Mouse (Mus musculus) liver, embryonic 13.5 days (tissue): ENCODE data around the gene Gas7. TPM values are rescaled to one million over a fixed set of nuclear protein-coding genes. Genes with fewer than 3 reads are reported as not detected.
A peak's percentile ranks its signal among the peaks of the same experiment; 100 is the strongest.

Experiments used
- ATAC-seq: fragments of 200-750 bp; cut with Nextera tagmentation; 2 replicates; pipeline ENCODE4 v1.8.0; 2017; ENCODE audit warnings: low read depth, mild to moderate bottlenecking, moderate number of reproducible peaks, moderate library complexity
- DNase-seq: peaks from one replicate; pipeline ENCODE4 v3.0.0; 2022
- H3K27ac ChIP-seq: fragments of 300-500 bp; sonication (generic); 2 replicates; pipeline ENCODE4 v1.5.1; 2015; ENCODE audit warnings: moderate library complexity, mild to moderate bottlenecking, inconsistent platforms
- H3K27me3 ChIP-seq: fragments of 300-500 bp; sonication (generic); 2 replicates; pipeline ENCODE4 v1.6.1; 2015; ENCODE audit warnings: mild to moderate bottlenecking, inconsistent platforms
- H3K36me3 ChIP-seq: fragments of 300-500 bp; sonication (generic); 2 replicates; pipeline ENCODE4 v1.6.1; 2015; ENCODE audit warnings: mild to moderate bottlenecking, inconsistent platforms
- H3K4me1 ChIP-seq: fragments of 300-500 bp; sonication (generic); replicated peaks from 2 replicates; pipeline ENCODE4 v1.6.1; 2015; ENCODE audit warnings: inconsistent platforms
- H3K4me2 ChIP-seq: fragments of 300-500 bp; sonication (generic); 2 replicates; pipeline ENCODE4 v1.6.1; 2015; ENCODE audit warnings: inconsistent platforms, mild to moderate bottlenecking, moderate library complexity
- H3K4me3 ChIP-seq: fragments of 300-500 bp; sonication (generic); replicated peaks from 2 replicates; pipeline ENCODE4 v1.5.1; 2015; ENCODE audit warnings: mild to moderate bottlenecking, inconsistent platforms
- H3K9ac ChIP-seq: fragments of 300-500 bp; sonication (generic); 2 replicates; pipeline ENCODE4 v1.6.1; 2015; ENCODE audit warnings: mild to moderate bottlenecking, inconsistent platforms
- H3K9me3 ChIP-seq: fragments of 300-500 bp; sonication (generic); replicated peaks from 2 replicates; pipeline ENCODE4 v1.6.1; 2016; ENCODE audit warnings: inconsistent platforms
- WGBS: fragments of 180-500 bp; shearing (Covaris S2); methylation state at CpG from one replicate; pipeline ENCODE4 v1.1.7; 2015; ENCODE audit not compliant: insufficient replicate concordance; 5-methylcytosine and 5-hydroxymethylcytosine counted together
- polyA plus RNA-seq: library from polyadenylated mRNA; unstranded; fragments of >200 nt; fragmentation: Nextera tagmentation; extraction: Ambion mirVana; gene quantifications from 2 replicates; pipeline ENCODE4 v1.2.1, GENCODE M21; 2015

The Gas7 gene
- polyA plus RNA-seq, 1 experiment from 2014 or later: 1.5 TPM

DNA sequence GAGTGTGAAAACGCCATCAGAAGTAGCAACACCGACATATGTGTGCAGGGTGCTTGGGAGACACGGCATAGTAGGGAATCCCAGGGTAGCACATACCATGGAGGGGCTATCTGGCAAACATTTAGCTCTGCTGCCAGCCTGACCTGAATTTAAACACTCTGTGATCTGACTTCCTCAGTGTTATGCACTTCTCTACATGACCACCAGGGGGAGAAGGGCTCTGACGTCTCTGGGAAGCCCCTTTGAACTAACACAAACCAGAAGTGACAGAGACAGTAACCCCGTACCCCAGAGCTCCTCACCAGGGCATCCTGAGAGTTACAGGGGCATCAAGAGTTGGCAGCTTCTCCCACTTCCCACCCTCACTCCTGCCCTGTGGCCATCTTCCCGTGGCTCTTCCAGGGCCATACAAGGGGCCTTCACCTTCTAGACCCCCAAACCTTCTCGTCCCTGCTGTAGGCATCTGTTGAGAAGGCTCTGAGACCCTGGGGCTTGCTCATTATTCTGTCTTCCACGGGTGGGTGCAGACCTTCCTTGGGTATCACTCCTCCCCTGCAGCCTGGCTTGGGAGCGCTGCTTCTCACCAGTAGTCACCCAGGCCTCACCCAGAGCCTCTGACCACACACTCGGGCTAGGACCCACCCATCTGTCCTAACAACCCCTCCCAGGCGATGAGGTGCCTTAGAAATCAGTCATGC is 202.6 kb downstream of the Gas7 start:
- Histone ChIP-seq H3K36me3 (no peaks in the 10 kb centered on the region), H3K4me2 (no peak overlapping the region), H3K4me1 (no peaks in the 10 kb centered on the region), H3K9ac (no peak overlapping the region), H3K27me3 (no peaks in the 10 kb centered on the region), H3K9me3 (no peaks in the 10 kb centered on the region), H3K4me3 (no peak overlapping the region), H3K27ac (no peak overlapping the region)
- DNase-seq (peak; percentile 6), ATAC-seq (no peak)
- WGBS: 31% methylated on average over 11 of the region's 11 CpGs

- WGBS: 69% methylated on average over 8 of the region's 8 CpGs
- Histone ChIP-seq H3K4me3 (no peak overlapping the region), H3K36me3 (no peaks in the 10 kb centered on the region), H3K27ac (no peak overlapping the region), H3K9me3 (no peaks in the 10 kb centered on the region), H3K4me2 (no peak overlapping the region), H3K4me1 (no peaks in the 10 kb centered on the region), H3K9ac (no peak overlapping the region), H3K27me3 (no peaks in the 10 kb centered on the region)
- ATAC-seq: no peak
- no peak for DNase-seq
These were observed 206.2 kb downstream of the Gas7 start for GRCm38 (mm10) chr11:67661465-67661864.

- no peak overlapping the region for H3K4me2 ChIP-seq
- no peak overlapping the region for H3K4me3 ChIP-seq
- WGBS: 79% methylated on average over 4 of the region's 4 CpGs
- no peaks in the 10 kb centered on the region for H3K9me3 ChIP-seq
- no peaks in the 10 kb centered on the region for H3K4me1 ChIP-seq
- H3K27me3 ChIP-seq: no peaks in the 10 kb centered on the region
- no peak for DNase-seq
- H3K36me3 ChIP-seq: no peaks in the 10 kb centered on the region
- no peak overlapping the region for H3K27ac ChIP-seq
- no peak for ATAC-seq
- H3K9ac ChIP-seq: no peak overlapping the region
These were observed 208.2 kb downstream of the Gas7 start for GRCm38 (mm10) chr11:67663437-67663836.

DNA sequence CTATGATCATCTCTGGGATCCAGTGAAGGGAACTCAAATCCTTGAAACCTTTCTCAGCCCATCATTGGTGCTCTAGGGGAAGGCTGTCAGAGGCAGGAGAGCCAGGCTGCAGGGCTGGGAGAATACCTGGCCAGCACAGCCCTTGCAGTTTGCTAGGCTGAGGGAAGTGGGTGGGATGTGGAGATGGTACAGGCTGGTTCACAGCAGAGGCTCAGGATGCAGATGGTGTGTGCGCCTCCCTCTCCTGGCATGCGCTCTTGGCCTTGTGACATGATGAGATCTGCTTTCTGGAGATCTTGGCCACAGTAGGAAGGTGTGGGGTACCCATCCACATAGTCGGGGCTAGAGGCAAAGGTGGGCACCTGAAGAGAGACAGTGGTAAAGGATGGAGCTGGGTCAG is 209.0 kb downstream of the Gas7 start:
- no peak for ATAC-seq

GRCm38 (mm10) chr11:67664918-67665317 is 209.7 kb downstream of the Gas7 start:
- Histone ChIP-seq H3K27ac (no peak overlapping the region), H3K4me2 (no peak overlapping the region)
- no peak for ATAC-seq

More for the DNA sequence above, 209.0 kb downstream of the Gas7 start:
- no peak for DNase-seq
- H3K27me3 ChIP-seq: no peaks in the 10 kb centered on the region
- no peak overlapping the region for H3K4me3 ChIP-seq
- H3K9me3 ChIP-seq: no peaks in the 10 kb centered on the region
- no peak overlapping the region for H3K4me2 ChIP-seq
- no peaks in the 10 kb centered on the region for H3K4me1 ChIP-seq
- H3K27ac ChIP-seq: no peak overlapping the region
- H3K9ac ChIP-seq: no peak overlapping the region
- 48% methylated on average over 3 of the region's 3 CpGs for WGBS
- H3K36me3 ChIP-seq: no peaks in the 10 kb centered on the region

GRCm38 (mm10) chr11:67666129-67666528 is 210.9 kb downstream of the Gas7 start:
- Histone ChIP-seq H3K9me3 (no peaks in the 10 kb centered on the region), H3K27ac (no peak overlapping the region), H3K9ac (no peak overlapping the region), H3K4me1 (no peaks in the 10 kb centered on the region), H3K4me3 (no peak overlapping the region), H3K27me3 (no peaks in the 10 kb centered on the region), H3K36me3 (no peaks in the 10 kb centered on the region), H3K4me2 (no peak overlapping the region)
- WGBS: 53% methylated on average over 5 of the region's 5 CpGs
- no peak for DNase-seq
- no peak for ATAC-seq

More at GRCm38 (mm10) chr11:67664918-67665317, 209.7 kb downstream of the Gas7 start:
- Histone ChIP-seq H3K9me3 (no peaks in the 10 kb centered on the region), H3K4me3 (no peak overlapping the region), H3K36me3 (no peaks in the 10 kb centered on the region), H3K27me3 (no peaks in the 10 kb centered on the region), H3K9ac (no peak overlapping the region), H3K4me1 (no peaks in the 10 kb centered on the region)
- 63% methylated on average over 6 of the region's 6 CpGs for WGBS
- DNase-seq: no peak

DNA sequence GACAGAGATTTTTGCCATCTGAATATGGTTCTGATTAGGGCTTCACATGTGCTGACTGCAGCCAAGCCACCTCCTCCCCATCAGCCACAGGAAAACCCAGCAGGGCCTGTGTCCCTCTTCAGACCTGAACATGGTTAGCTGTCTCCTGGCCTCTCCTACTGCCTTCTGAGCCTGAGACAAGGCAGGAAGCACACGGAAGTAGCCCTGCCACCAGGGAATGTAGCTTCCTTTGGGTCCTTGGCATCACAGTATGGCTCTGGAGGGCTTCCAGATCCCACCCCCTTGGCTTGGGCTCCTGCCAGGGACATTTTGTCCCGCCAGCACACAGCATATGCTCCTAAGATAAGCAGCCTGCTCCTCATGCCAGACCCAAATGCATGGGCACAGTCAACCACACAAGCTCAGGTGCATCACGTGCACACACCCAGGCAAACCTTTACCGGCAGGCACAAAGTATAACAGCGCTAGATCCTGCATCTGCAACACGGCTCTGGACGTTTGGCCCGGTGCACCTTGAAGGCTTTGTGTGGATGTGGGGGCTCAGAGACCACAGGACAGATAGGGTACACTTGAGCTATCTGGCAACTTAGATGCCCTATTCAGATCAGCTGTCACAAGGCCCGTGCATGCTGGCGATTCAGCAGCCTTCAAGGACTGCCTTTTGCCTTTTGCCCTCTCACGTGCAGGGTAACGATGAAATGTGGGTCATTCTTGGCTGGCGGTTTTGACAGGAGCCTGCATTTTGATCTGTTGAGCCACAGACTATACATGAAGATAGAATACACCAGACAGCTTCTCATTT is 212.5 kb downstream of the Gas7 start:
- no peak for ATAC-seq
- H3K4me2 ChIP-seq: no peak overlapping the region
- 70% methylated on average over 13 of the region's 13 CpGs for WGBS
- no peaks in the 10 kb centered on the region for H3K36me3 ChIP-seq
- no peaks in the 10 kb centered on the region for H3K27me3 ChIP-seq
- H3K9ac ChIP-seq: no peak overlapping the region
- H3K9me3 ChIP-seq: no peaks in the 10 kb centered on the region
- no peak overlapping the region for H3K4me3 ChIP-seq
- H3K4me1 ChIP-seq: no peaks in the 10 kb centered on the region
- no peak overlapping the region for H3K27ac ChIP-seq
- no peak for DNase-seq

DNA sequence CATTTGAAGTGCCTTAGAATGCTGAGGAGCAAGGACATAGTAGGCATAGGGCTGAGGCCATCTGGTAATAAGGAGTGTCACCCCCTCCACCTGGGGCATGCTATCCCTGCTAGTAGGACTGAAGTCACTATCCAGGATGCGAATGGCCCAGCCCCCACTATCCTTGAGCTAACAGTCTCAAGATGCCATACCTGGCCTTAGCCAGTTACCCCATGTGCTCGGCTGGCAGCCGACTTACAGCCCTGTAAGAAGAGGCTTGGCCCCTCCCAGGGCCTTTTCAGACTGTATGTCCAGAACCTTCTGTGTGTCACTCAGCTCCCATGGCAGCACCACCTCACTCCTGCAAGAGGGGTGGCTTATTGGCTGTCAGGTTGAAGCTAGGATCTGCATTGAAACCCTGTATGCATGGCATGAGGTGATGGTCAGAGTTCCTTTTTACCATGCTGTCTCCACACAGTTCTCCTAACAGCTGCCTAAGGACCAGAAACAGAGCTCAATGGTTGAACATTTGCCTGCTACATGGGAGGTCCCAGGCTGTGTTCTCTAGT is 213.3 kb downstream of the Gas7 start:
- Histone ChIP-seq H3K27ac (no peak overlapping the region), H3K9me3 (no peaks in the 10 kb centered on the region), H3K36me3 (no peaks in the 10 kb centered on the region), H3K4me2 (no peak overlapping the region), H3K4me1 (no peaks in the 10 kb centered on the region), H3K4me3 (no peak overlapping the region), H3K27me3 (no peaks in the 10 kb centered on the region), H3K9ac (no peak overlapping the region)
- DNase-seq (no peak), ATAC-seq (no peak)
- WGBS: 63% methylated on average over 3 of the region's 3 CpGs

DNA sequence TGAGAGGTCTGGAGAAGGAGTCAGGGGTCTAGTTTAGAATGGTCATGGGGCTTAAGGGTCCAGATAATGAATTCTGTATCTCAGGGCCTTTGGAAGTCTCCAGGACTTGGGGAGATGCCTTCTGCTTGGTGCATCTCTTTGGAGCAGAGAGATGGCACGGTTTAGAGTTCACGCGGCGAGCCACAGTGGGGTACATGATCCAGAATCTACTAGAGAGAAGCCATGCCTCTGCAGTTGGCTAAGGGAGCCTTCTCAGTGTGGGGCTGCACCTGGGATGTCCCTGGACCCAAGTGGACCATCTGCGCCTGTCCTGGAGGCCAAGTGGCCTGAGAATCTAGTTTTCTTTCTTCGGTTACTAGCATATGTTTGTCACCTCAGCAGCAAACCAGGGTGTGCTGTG is 214.8 kb downstream of the Gas7 start:
- Histone ChIP-seq H3K36me3 (no peaks in the 10 kb centered on the region), H3K9me3 (no peaks in the 10 kb centered on the region), H3K4me1 (no peaks in the 10 kb centered on the region), H3K9ac (no peak overlapping the region), H3K27ac (no peak overlapping the region), H3K4me2 (no peak overlapping the region), H3K4me3 (no peak overlapping the region), H3K27me3 (no peaks in the 10 kb centered on the region)
- WGBS: 88% methylated on average over 6 of the region's 6 CpGs
- ATAC-seq (no peak), DNase-seq (no peak)

GRCm38 (mm10) chr11:67672140-67672539 is 216.9 kb downstream of the Gas7 start:
- Histone ChIP-seq H3K4me2 (no peak overlapping the region), H3K36me3 (no peaks in the 10 kb centered on the region), H3K9me3 (no peaks in the 10 kb centered on the region), H3K4me3 (no peak overlapping the region), H3K9ac (no peak overlapping the region), H3K4me1 (no peaks in the 10 kb centered on the region), H3K27me3 (no peaks in the 10 kb centered on the region), H3K27ac (no peak overlapping the region)
- WGBS: 62% methylated on average over 5 of the region's 5 CpGs
- DNase-seq (no peak), ATAC-seq (no peak)

DNA sequence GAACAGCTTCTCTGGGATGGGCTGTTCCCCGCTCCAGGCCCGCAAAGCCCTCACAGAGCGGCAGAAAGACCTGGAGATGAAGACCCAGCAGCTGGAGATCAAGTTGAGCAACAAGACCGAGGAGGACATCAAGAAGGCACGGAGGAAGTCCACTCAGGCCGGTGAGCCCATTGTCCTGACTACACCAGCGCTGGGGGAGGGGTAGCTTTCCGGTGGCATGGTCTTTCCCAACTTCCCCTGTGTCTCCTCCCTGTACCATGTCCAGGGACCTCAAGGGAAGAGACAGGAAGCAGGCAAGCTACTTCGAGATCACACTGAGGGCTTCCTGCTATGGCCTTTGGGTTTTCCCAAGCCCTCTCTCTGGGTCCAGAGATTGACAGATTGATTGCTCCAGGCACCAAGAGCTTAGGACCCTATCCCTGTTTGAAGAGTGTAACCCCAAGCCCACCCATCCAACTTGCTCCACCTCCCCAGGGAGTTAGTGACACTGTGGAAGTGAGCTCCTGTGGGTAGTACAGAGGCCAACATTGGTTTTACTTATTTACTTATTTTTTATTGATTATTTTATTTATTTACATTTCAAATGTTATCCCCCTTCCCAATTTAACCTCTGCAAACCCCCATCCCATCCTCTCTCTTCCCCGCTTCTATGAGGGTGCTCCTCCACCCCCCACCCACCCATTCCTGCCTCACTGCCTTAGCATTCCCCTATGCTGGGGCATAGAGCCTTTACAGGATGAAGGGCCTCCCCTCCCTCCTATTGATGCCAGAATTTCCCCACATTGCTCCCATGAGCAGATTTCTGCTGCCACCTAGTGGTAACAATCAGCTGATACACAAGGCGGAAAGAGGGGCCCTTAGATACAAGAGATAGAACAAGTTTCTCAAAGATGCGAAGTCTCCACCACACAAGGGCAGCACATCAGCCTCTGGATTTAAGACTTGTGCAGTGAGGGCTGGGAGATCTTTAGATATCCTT is 220.6 kb downstream of the Gas7 start:
- no peaks in the 10 kb centered on the region for H3K36me3 ChIP-seq
- 39% methylated on average over 12 of the region's 12 CpGs for WGBS
- no peak overlapping the region for H3K4me3 ChIP-seq
- no peak for ATAC-seq
- H3K27ac ChIP-seq: no peak overlapping the region
- H3K9ac ChIP-seq: no peak overlapping the region
- DNase-seq: peak; percentile 20
- no peaks in the 10 kb centered on the region for H3K9me3 ChIP-seq
- no peaks in the 10 kb centered on the region for H3K4me1 ChIP-seq
- no peaks in the 10 kb centered on the region for H3K27me3 ChIP-seq
- no peak overlapping the region for H3K4me2 ChIP-seq
